Mouse (Mus musculus) kidney, adult 9 months (tissue): ENCODE results near the gene Galnt12.
A peak's percentile ranks its signal among the peaks of the same experiment; 100 is the strongest.

Experiments
- DNase-seq: peaks from one replicate; pipeline ENCODE4 v3.0.0; 2022

Galnt12 gene

GRCm38 (mm10) chr4:47103561-47103960 is 11.9 kb downstream of the Galnt12 start:
- DNase-seq: no peak

- no peak for DNase-seq
Observed at GRCm38 (mm10) chr4:47111885-47112284, 20.2 kb downstream of the Galnt12 start.

GRCm38 (mm10) chr4:47112560-47112959 is 20.9 kb downstream of the Galnt12 start:
- no peak for DNase-seq

GRCm38 (mm10) chr4:47122051-47122706 is 30.5 kb downstream of the Galnt12 start:
- DNase-seq: peak; percentile 49

- no peak for DNase-seq
Observed at GRCm38 (mm10) chr4:47124140-47124711, 32.5 kb downstream of the Galnt12 start.

GRCm38 (mm10) chr4:47128515-47128914 is 36.8 kb downstream of the Galnt12 start:
- peak; percentile 36 for DNase-seq

GRCm38 (mm10) chr4:47129572-47129971 is 37.9 kb downstream of the Galnt12 start:
- no peak for DNase-seq

- no peak for DNase-seq
Observed at GRCm38 (mm10) chr4:47130111-47131050, 38.7 kb downstream of the Galnt12 start.

- no peak for DNase-seq
Observed at GRCm38 (mm10) chr4:47131931-47132330, 40.2 kb downstream of the Galnt12 start.

GRCm38 (mm10) chr4:47132413-47132812 is 40.7 kb downstream of the Galnt12 start:
- DNase-seq: peak; percentile 53

- peak; percentile 79 for DNase-seq
Observed at GRCm38 (mm10) chr4:47136699-47137101, 45.0 kb downstream of the Galnt12 start.

- peak; percentile 23 for DNase-seq
Observed at GRCm38 (mm10) chr4:47137479-47137878, 45.8 kb downstream of the Galnt12 start.

- DNase-seq: no peak
Observed at GRCm38 (mm10) chr4:47138411-47138810, 46.7 kb downstream of the Galnt12 start.

- DNase-seq: peak; percentile 47
Observed at GRCm38 (mm10) chr4:47138967-47139777, 47.5 kb downstream of the Galnt12 start.

- peak; percentile 24 for DNase-seq
Observed at GRCm38 (mm10) chr4:47140301-47140700, 48.6 kb downstream of the Galnt12 start.

- no peak for DNase-seq
Observed at GRCm38 (mm10) chr4:47141444-47142154, 49.9 kb downstream of the Galnt12 start.

GRCm38 (mm10) chr4:47143849-47144248 is 52.1 kb downstream of the Galnt12 start:
- DNase-seq: no peak

- no peak for DNase-seq
Observed at GRCm38 (mm10) chr4:47145341-47145740, 53.6 kb downstream of the Galnt12 start.

- no peak for DNase-seq
Observed at GRCm38 (mm10) chr4:47146561-47146960, 54.9 kb downstream of the Galnt12 start.

GRCm38 (mm10) chr4:47149963-47150362 is 58.3 kb downstream of the Galnt12 start:
- peak; percentile 36 for DNase-seq

GRCm38 (mm10) chr4:47150806-47151205 is 59.1 kb downstream of the Galnt12 start:
- no peak for DNase-seq
